Mouse (Mus musculus) liver, adult 2 months (tissue): ENCODE results near the gene Upf3a. TPM values are rescaled to one million over a fixed set of nuclear protein-coding genes. Genes with fewer than 3 reads are reported as not detected.

Experiments
- DNase-seq: peaks from one replicate; pipeline ENCODE4 v3.0.0-alpha.2; 2011; ENCODE audit warnings: low read depth, low spot score; ENCODE audit errors: extremely low read depth
- H3K27ac ChIP-seq: fragments of 200-500 bp; replicated peaks from 2 replicates; pipeline ENCODE4 v1.5.1; 2012; ENCODE audit warnings: low read depth, mild to moderate bottlenecking, control low read depth, inconsistent platforms, low read length; ENCODE audit not compliant: insufficient read depth
- H3K27me3 ChIP-seq: fragments of 200-500 bp; 2 replicates; pipeline ENCODE4 v1.6.1; 2012; ENCODE audit warnings: mild to moderate bottlenecking, moderate library complexity, low read length, inconsistent platforms; ENCODE audit not compliant: control insufficient read depth, insufficient read depth
- H3K36me3 ChIP-seq: fragments of 200-500 bp; 2 replicates; pipeline ENCODE4 v1.6.1; 2012; ENCODE audit warnings: low read length, inconsistent platforms; ENCODE audit not compliant: control insufficient read depth, insufficient read depth
- H3K4me1 ChIP-seq: fragments of 200-500 bp; 2 replicates; pipeline ENCODE4 v1.6.1; 2011; ENCODE audit warnings: low read length; ENCODE audit not compliant: control insufficient read depth, insufficient read depth
- H3K4me3 ChIP-seq: fragments of 200-500 bp; 2 replicates; pipeline ENCODE4 v1.5.1; 2011; ENCODE audit warnings: low read depth, mild to moderate bottlenecking, control low read depth, low read length, moderate library complexity; ENCODE audit not compliant: insufficient read depth
- H3K79me2 ChIP-seq: fragments of 200-500 bp; 2 replicates; pipeline ENCODE4 v1.6.1; 2012; ENCODE audit warnings: inconsistent platforms, mild to moderate bottlenecking, low read length, moderate library complexity; ENCODE audit not compliant: control insufficient read depth, insufficient read depth
- H3K9ac ChIP-seq: fragments of 200-500 bp; 2 replicates; pipeline ENCODE4 v1.6.1; 2012; ENCODE audit warnings: low read depth, mild to moderate bottlenecking, control low read depth, inconsistent platforms, low read length
- CTCF ChIP-seq: fragments of 200-500 bp; IDR thresholded peaks from 2 replicates; pipeline ENCODE4 v1.5.1; 2011; ENCODE audit warnings: low read depth, low read length, control low read depth
- POLR2A ChIP-seq: fragments of 200-500 bp; IDR thresholded peaks from 2 replicates; pipeline ENCODE4 v1.6.1; 2011; ENCODE audit warnings: low read length, control low read depth; ENCODE audit not compliant: insufficient read depth; ENCODE audit errors: extremely low read depth
- WGBS: fragments of 180-500 bp; shearing (Covaris S2); methylation state at CpG from one replicate; pipeline ENCODE4 v1.1.7; 2018; 5-methylcytosine and 5-hydroxymethylcytosine counted together
- polyA plus RNA-seq: library from polyadenylated mRNA; depleted of rRNA; stranded (reverse); fragments of >200 nt; gene quantifications from 2 replicates; pipeline ENCODE4 v1.2.3, GENCODE M21; 2012
- total RNA-seq: library from RNA; depleted of rRNA; stranded (reverse); fragments of >200 nt; gene quantifications from 2 replicates; pipeline ENCODE4 v1.2.3, GENCODE M21; 2014

The Upf3a gene
- total and polyA plus RNA-seq, 2 experiments: 3.2 to 5.3 TPM

GRCm38 (mm10) chr8:13785764-13786299 lies 417 bp downstream of the Upf3a start:
- Histone ChIP-seq H3K79me2 (0 out of 2 replicates have a peak, but pooled peaks cover 2% of the 10 kb centered on the region), H3K9ac (peak overlapping the region; percentile 93), H3K27me3 (no peaks in the 10 kb centered on the region), H3K4me1 (peaks cover 2% of the 10 kb centered on the region; the same call in 1 of the 2 replicates), H3K4me3 (peak overlapping the region; percentile 94), H3K27ac (peak overlapping the region; percentile 98), H3K36me3 (peaks cover 7% of the 10 kb centered on the region)
- WGBS: under 1% methylated on average over 46 of the region's 47 CpGs
- DNase-seq: peak; percentile 76
- TF ChIP-seq CTCF: peak; percentile 84
- TF ChIP-seq POLR2A: peak; percentile 38; the same call in 1 of the 2 replicates

DNA sequence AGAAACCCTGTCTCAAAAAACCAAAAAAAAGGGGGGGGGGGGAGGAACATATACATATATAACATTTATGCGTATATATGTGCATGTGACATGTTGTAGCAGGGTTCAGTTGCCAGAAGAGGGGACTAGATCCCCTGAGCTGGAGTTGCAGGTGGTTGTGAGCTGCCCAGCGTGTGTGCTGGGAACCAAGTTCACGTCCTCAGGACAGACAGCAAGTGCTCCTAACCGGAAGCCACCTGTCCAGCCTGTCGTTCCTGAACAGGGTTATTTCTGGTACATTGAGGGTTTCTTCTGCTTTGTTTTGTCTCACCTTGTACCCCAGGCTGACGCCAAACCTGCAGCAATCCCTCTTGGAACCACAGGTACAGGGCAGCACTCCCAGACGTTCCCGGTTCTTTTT lies 4.2 kb downstream of the Upf3a start:
- H3K4me3 ChIP-seq: no peak overlapping the region
- peaks cover 2% of the 10 kb centered on the region; the same call in 1 of the 2 replicates for H3K4me1 ChIP-seq
- WGBS: 98% methylated on average over 8 of the region's 8 CpGs
- no peak overlapping the region for H3K9ac ChIP-seq
- no peaks in the 10 kb centered on the region for H3K27me3 ChIP-seq
- 0 out of 2 replicates have a peak, but pooled peaks cover 2% of the 10 kb centered on the region for H3K79me2 ChIP-seq
- no peak overlapping the region for H3K27ac ChIP-seq
- H3K36me3 ChIP-seq: peaks cover 11% of the 10 kb centered on the region; the same call in 1 of the 2 replicates
- no peak for DNase-seq
- TF ChIP-seq POLR2A: no peak
- TF ChIP-seq CTCF: no peak

GRCm38 (mm10) chr8:13793097-13793745 lies 7.8 kb downstream of the Upf3a start:
- H3K36me3 ChIP-seq: peaks cover 27% of the 10 kb centered on the region
- no peak for DNase-seq
- H3K4me1 ChIP-seq: no peaks in the 10 kb centered on the region
- TF ChIP-seq CTCF (no peak), POLR2A (no peak)
- H3K27me3 ChIP-seq: no peaks in the 10 kb centered on the region
- no peak overlapping the region for H3K4me3 ChIP-seq
- no peak overlapping the region for H3K27ac ChIP-seq
- 94% methylated on average over 8 of the region's 8 CpGs for WGBS
- no peaks in the 10 kb centered on the region for H3K79me2 ChIP-seq
- no peak overlapping the region for H3K9ac ChIP-seq

DNA sequence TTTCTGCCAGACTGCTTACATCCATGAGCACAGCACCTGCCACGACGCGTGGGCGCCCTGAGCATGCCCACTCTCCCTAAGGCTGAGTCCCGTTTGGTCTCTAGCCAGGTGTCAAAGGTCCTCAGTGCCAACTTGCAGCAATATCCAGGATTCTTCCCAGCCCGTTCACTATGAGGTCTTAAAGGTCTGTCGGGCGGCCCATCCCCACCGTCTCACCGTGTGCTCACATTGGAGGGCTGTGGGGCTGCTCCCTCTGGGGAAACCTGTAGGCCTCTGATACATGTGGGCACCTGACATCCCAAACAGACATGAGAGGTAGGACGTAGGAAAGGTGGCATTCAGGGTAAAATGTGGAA lies 8.3 kb downstream of the Upf3a start:
- no peak overlapping the region for H3K9ac ChIP-seq
- no peak overlapping the region for H3K4me3 ChIP-seq
- 90% methylated on average over 11 of the region's 11 CpGs for WGBS
- peaks cover 29% of the 10 kb centered on the region for H3K36me3 ChIP-seq
- no peak overlapping the region for H3K27ac ChIP-seq
- H3K79me2 ChIP-seq: no peaks in the 10 kb centered on the region
- no peak for DNase-seq
- H3K4me1 ChIP-seq: no peaks in the 10 kb centered on the region
- TF ChIP-seq POLR2A: no peak
- TF ChIP-seq CTCF: no peak
- H3K27me3 ChIP-seq: no peaks in the 10 kb centered on the region

DNA sequence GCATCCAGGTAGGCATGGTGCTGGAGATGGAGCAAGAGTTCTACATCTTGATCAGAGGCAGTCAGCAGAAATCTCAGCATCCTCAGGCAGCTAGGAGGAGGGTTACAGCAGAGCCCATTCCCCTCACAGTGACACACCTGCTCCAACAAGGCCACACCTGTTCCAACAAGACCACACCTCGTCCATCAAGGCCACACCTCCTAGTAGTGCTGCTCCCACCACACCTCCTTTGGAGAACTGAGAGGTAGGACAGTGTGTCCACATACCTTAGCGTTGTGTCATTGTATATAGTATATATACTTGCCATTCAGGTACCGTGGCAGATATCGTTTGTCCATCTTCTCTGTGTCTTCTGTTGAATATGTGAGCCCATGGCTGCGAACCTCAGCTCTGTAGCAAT lies 12.3 kb downstream of the Upf3a start:
- WGBS: 97% methylated on average over 5 of the region's 5 CpGs
- H3K4me1 ChIP-seq: no peaks in the 10 kb centered on the region
- H3K9ac ChIP-seq: no peak overlapping the region
- no peak overlapping the region for H3K27ac ChIP-seq
- no peaks in the 10 kb centered on the region for H3K79me2 ChIP-seq
- no peak overlapping the region for H3K4me3 ChIP-seq
- no peak for DNase-seq
- 0 out of 2 replicates have a peak, but pooled peaks cover 2% of the 10 kb centered on the region for H3K27me3 ChIP-seq
- TF ChIP-seq CTCF: no peak
- no peak for TF ChIP-seq POLR2A
- peaks cover 21% of the 10 kb centered on the region for H3K36me3 ChIP-seq

- Histone ChIP-seq H3K9ac (no peak overlapping the region), H3K27me3 (0 out of 2 replicates have a peak, but pooled peaks cover 2% of the 10 kb centered on the region), H3K4me3 (no peak overlapping the region), H3K79me2 (no peaks in the 10 kb centered on the region), H3K27ac (no peak overlapping the region), H3K36me3 (peaks cover 18% of the 10 kb centered on the region), H3K4me1 (no peaks in the 10 kb centered on the region)
- 91% methylated on average over 5 of the region's 5 CpGs for WGBS
- TF ChIP-seq POLR2A (no peak), CTCF (no peak)
- no peak for DNase-seq
These were observed 14.2 kb downstream of the Upf3a start for GRCm38 (mm10) chr8:13799566-13799965.
